In the genomic region with DNA sequence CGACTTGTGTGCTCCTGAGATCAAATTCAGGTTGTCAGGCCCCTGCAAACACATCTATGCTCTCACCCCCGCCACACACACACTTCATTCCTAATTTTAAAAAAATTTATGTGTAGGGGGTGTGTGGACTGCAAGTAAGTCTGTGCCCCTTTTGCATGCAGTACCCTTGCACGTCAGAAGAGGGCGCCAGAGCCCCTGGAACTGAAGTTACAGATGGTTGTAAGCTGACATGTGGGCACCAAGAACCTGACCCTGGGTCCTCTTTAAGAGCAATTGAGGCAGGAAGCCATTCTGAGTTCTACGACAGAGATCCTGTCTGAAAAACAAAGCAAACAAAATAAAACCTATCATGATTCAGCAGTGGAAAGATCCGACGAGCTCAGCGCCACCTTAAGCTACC, we compare ENCODE assay signal across 10 mouse cellular contexts. TPM values are rescaled to one million over a fixed set of nuclear protein-coding genes. Genes with fewer than 3 reads are reported as not detected.
DNase-seq lines count a peak whose midpoint lies in the region; ATAC-seq and TF ChIP-seq lines count a peak whose summit lies in the region.
"Had no signal": no experiment of that assay in that cellular context is flagged by ENCODE, and none has a peak within 500 bp of the region (broad histone marks: within the 10 kb centered on the region; RNA-seq: fewer than 3 reads in every experiment).

No protein-coding gene starts in this region.

- no peak for TF ChIP-seq POLR2A in kidney, adult 2 months (IDR thresholded peaks at IDR 0.05; ENCODE audit: low read depth, low read length)
- no peak for TF ChIP-seq POLR2A in CH12.LX (IDR thresholded peaks at IDR 0.05; ENCODE audit: low read depth, low read length)
- no peak for TF ChIP-seq POLR2A in cortical plate, adult 2 months (IDR thresholded peaks at IDR 0.05; ENCODE audit: extremely low read depth, insufficient read depth, low read length)

- no peak; the same call in none of the 2 replicates for TF ChIP-seq RAD21 in CH12.LX (IDR thresholded peaks at IDR 0.05; ENCODE audit: low read depth, low read length)

- TF ChIP-seq CTCF in kidney, adult 2 months (conservative IDR thresholded peaks at IDR 0.05; ENCODE audit: insufficient read depth, insufficient read length, low read depth, low read length): peak; percentile 58
- peak; percentile 45 to 47 for TF ChIP-seq CTCF in CH12.LX (conservative IDR thresholded peaks at IDR 0.05 in 1 of 2, IDR thresholded peaks at IDR 0.05 in 1 of 2; ENCODE audit: low read depth in 2 of 2, low read length in 2 of 2)
- peak; percentile 24; the same call in 1 of the 2 replicates for TF ChIP-seq CTCF in cortical plate, adult 2 months (IDR thresholded peaks at IDR 0.05; ENCODE audit: extremely low read depth, insufficient read depth, low read length)

- DNase-seq in kidney, adult 2 months: no peak
- no peak for DNase-seq in kidney, adult 18-20 months
- peak; percentile 23 for DNase-seq in 3T3-L1 (ENCODE audit: low read depth, low spot score)
- peak; percentile 7 for DNase-seq in CH12.LX (ENCODE audit: extremely low read depth)
- DNase-seq in adrenal gland, postnatal 10 days: no peak
- no peak for DNase-seq in hindbrain, embryonic 14.5 days (ENCODE audit: low spot score)
- DNase-seq: heart, adult 11 months had no signal

- dilution Hi-C loops in CH12.LX (cut with MboI; ENCODE audit: extremely low pct_ligation_motif_present, extremely low pct_unique_long_range_greater_than_20kb, low sequenced_read_pairs): no loop called here

- H3K4me2 ChIP-seq in CH12.LX (ENCODE audit: insufficient read depth, low read depth, poor library complexity, severe bottlenecking): no peak overlapping the region
- H3K4me2 ChIP-seq in hindbrain, embryonic 14.5 days (replicated peaks): no peak overlapping the region
- H3K4me2 ChIP-seq: liver, embryonic 15.5 days had no signal

- no peaks in the 10 kb centered on the region; the same call in 1 of the 2 replicates for H3K4me1 ChIP-seq in kidney, adult 2 months (ENCODE audit: control insufficient read depth, insufficient read depth, low read length)
- H3K4me1 ChIP-seq in CH12.LX (ENCODE audit: control insufficient read depth in 1 of 2, insufficient read depth in 2 of 2): no peaks in the 10 kb centered on the region
- H3K4me1 ChIP-seq in cortical plate, adult 2 months (ENCODE audit: control insufficient read depth, insufficient read depth, low read length): no peaks in the 10 kb centered on the region
- no peaks in the 10 kb centered on the region for H3K4me1 ChIP-seq in hindbrain, embryonic 14.5 days (replicated peaks; ENCODE audit: control insufficient read depth, insufficient read depth, low read length)
- H3K4me1 ChIP-seq: liver, embryonic 15.5 days had no signal

- H3K27ac ChIP-seq in kidney, adult 2 months (ENCODE audit: insufficient read depth, low read depth, low read length): no peak overlapping the region
- H3K27ac ChIP-seq in CH12.LX (ENCODE audit: insufficient read depth, low read depth): no peak overlapping the region
- H3K27ac ChIP-seq in cortical plate, adult 2 months (ENCODE audit: insufficient read depth, low read length): no peak overlapping the region
- H3K27ac ChIP-seq in hindbrain, embryonic 14.5 days: no peak overlapping the region
- H3K27ac ChIP-seq: liver, embryonic 15.5 days had no signal

- in situ Hi-C loops in CH12.LX (cut with MboI; ENCODE audit: low pct_ligation_motif_present, low pct_unique_long_range_greater_than_20kb, low sequenced_read_pairs): no loop called here

- ATAC-seq in inflammation-experienced regulatory T-cells, adult 6 months: no peak
- no peak for ATAC-seq in hindbrain, embryonic 14.5 days (ENCODE audit: low FRiP score)

- 79% methylated on average over 8 of the region's 8 CpGs for WGBS in kidney, adult 2 months
- 82% methylated on average over 8 of the region's 8 CpGs for WGBS in hindbrain, embryonic 14.5 days

- H3K4me3 ChIP-seq in kidney, adult 2 months (ENCODE audit: insufficient read depth, low read depth, low read length): no peak overlapping the region
- no peak overlapping the region for H3K4me3 ChIP-seq in CH12.LX (replicated peaks in 1 of 3; ENCODE audit: low read depth in 2 of 3, low read length in 2 of 3, poor library complexity in 1 of 3)
- H3K4me3 ChIP-seq in cortical plate, adult 2 months (ENCODE audit: insufficient read depth, low read length): no peak overlapping the region
- H3K4me3 ChIP-seq in hindbrain, embryonic 14.5 days (replicated peaks; ENCODE audit: low read length): no peak overlapping the region
- H3K4me3 ChIP-seq: liver, embryonic 15.5 days had no signal

- no peak for TF ChIP-seq EP300 in CH12.LX (IDR thresholded peaks at IDR 0.05; ENCODE audit: low read length)

- no peaks in the 10 kb centered on the region for H3K36me3 ChIP-seq in kidney, adult 2 months (ENCODE audit: control insufficient read depth, insufficient read depth, low read length)
- peaks cover 0 to 12% of the 10 kb centered on the region in 2 experiments for H3K36me3 ChIP-seq in CH12.LX (replicated peaks in 1 of 2; ENCODE audit: control insufficient read depth in 1 of 2, insufficient read depth in 1 of 2, low read length in 1 of 2)
- peaks cover 7% of the 10 kb centered on the region for H3K36me3 ChIP-seq in hindbrain, embryonic 14.5 days (replicated peaks; ENCODE audit: control insufficient read depth, insufficient read depth)

- H3K9ac ChIP-seq in CH12.LX (ENCODE audit: insufficient read depth, low read depth): no peak overlapping the region
- H3K9ac ChIP-seq in hindbrain, embryonic 14.5 days: no peak overlapping the region
- H3K9ac ChIP-seq: liver, embryonic 15.5 days had no signal

- no peaks in the 10 kb centered on the region for H3K27me3 ChIP-seq in kidney, adult 2 months (replicated peaks; ENCODE audit: control insufficient read depth, insufficient read depth, low read length)
- peaks cover 4% of the 10 kb centered on the region for H3K27me3 ChIP-seq in CH12.LX (replicated peaks)
- H3K27me3 ChIP-seq in hindbrain, embryonic 14.5 days (ENCODE audit: control insufficient read depth, insufficient read depth, low read length): no peaks in the 10 kb centered on the region

- H3K9me3 ChIP-seq in CH12.LX (replicated peaks; ENCODE audit: low read length): peaks cover 8% of the 10 kb centered on the region
- H3K9me3 ChIP-seq in hindbrain, embryonic 14.5 days (ENCODE audit: control insufficient read depth, low read length): peaks cover 6% of the 10 kb centered on the region; the same call in 1 of the 2 replicates

- H3K79me2 ChIP-seq in CH12.LX (replicated peaks; ENCODE audit: control insufficient read depth, extremely low read depth, insufficient read depth, poor library complexity, severe bottlenecking): no peaks in the 10 kb centered on the region

TF ChIP-seq in CH12.LX, 34 proteins besides CTCF, POLR2A, EP300 and RAD21:
- TF ChIP-seq KAT2A (IDR thresholded peaks at IDR 0.05; ENCODE audit: insufficient replicate concordance, low read length): no peak
- no peak for TF ChIP-seq ETS1 (conservative IDR thresholded peaks at IDR 0.05; ENCODE audit: low read depth, low read length)

RNA-seq across cellular contexts. Expression of gene Ctrb1, which starts 14.6 kb away (rescaled TPM):
- 0.17 and 0.29 TPM in 2 replicates for polyA plus RNA-seq in kidney, adult 2 months (2012; rRNA removed)
- not detected in 2 replicates for total RNA-seq in CH12.LX (2012; rRNA removed)
- not detected in 2 replicates for total RNA-seq in CH12.LX (2014; rRNA removed)
- polyA plus RNA-seq in CH12.LX (2012; ENCODE audit: insufficient read length, low read depth): not detected in 2 replicates
- polyA plus RNA-seq in cortical plate, adult 2 months (2012; rRNA removed): 0.25 TPM in 1 of 2 replicates, not detected in the other
- not detected for polyA plus RNA-seq in inflammation-experienced regulatory T-cells, adult 6 months (2017; shearing (Covaris generic))
- under 1 TPM in 1 of 2 experiments, not detected in 1; 0.42 TPM for total RNA-seq in adrenal gland, postnatal 10 days (2021)
- not detected in 2 replicates for polyA plus RNA-seq in hindbrain, embryonic 14.5 days (2014; fragmentation: Nextera tagmentation; extraction: Ambion mirVana)

RNA-seq across cellular contexts. Expression of gene Zfp1, which starts 33.0 kb away (rescaled TPM):
- polyA plus RNA-seq in kidney, adult 2 months (2012; rRNA removed): 6.6 and 7.5 TPM in 2 replicates
- total RNA-seq in CH12.LX (2012; rRNA removed): 8.0 and 9.2 TPM in 2 replicates
- 14.9 and 16.7 TPM in 2 replicates for total RNA-seq in CH12.LX (2014; rRNA removed)
- 14.5 and 15.4 TPM in 2 replicates for polyA plus RNA-seq in CH12.LX (2012; ENCODE audit: insufficient read length, low read depth)
- polyA plus RNA-seq in cortical plate, adult 2 months (2012; rRNA removed): 27.0 and 28.7 TPM in 2 replicates
- 10 to 100 TPM; 15.6 to 46.2 (median 33.0) TPM for polyA plus RNA-seq in inflammation-experienced regulatory T-cells, adult 6 months (2017; shearing (Covaris generic))
- total RNA-seq in adrenal gland, postnatal 10 days (2021): 10 to 100 TPM in 1 of 2 experiments, 1 to 10 TPM in 1; 9.0 to 12.1 TPM
- 27.5 and 28.3 TPM in 2 replicates for polyA plus RNA-seq in hindbrain, embryonic 14.5 days (2014; fragmentation: Nextera tagmentation; extraction: Ambion mirVana)

RNA-seq across cellular contexts. Expression of gene Ldhd, which starts 46.1 kb away (rescaled TPM):
- polyA plus RNA-seq in kidney, adult 2 months (2012; rRNA removed): 336 and 441 TPM in 2 replicates
- total RNA-seq in CH12.LX (2012; rRNA removed): 0.08 TPM in 1 of 2 replicates, not detected in the other
- total RNA-seq in CH12.LX (2014; rRNA removed): not detected in 2 replicates
- polyA plus RNA-seq in CH12.LX (2012; ENCODE audit: insufficient read length, low read depth): not detected in 2 replicates
- 21.2 and 21.6 TPM in 2 replicates for polyA plus RNA-seq in cortical plate, adult 2 months (2012; rRNA removed)
- 1 to 10 TPM in 1 of 3 experiments, under 1 TPM in 2; 0.36 to 1.2 (median 0.95) TPM for polyA plus RNA-seq in inflammation-experienced regulatory T-cells, adult 6 months (2017; shearing (Covaris generic))
- total RNA-seq in adrenal gland, postnatal 10 days (2021): 10 to 100 TPM; 20.4 to 23.4 TPM
- 0.56 and 0.60 TPM in 2 replicates for polyA plus RNA-seq in hindbrain, embryonic 14.5 days (2014; fragmentation: Nextera tagmentation; extraction: Ambion mirVana)

Comparison
In these comparisons a context has a peak if more than half of its experiments do, and no peak if none do; other contexts are left out.
1. DNase-seq: peak in 3T3-L1 (single experiment) and CH12.LX (single experiment); none in kidney, adult 2 months (single experiment), kidney, adult 18-20 months (single experiment), adrenal gland, postnatal 10 days (single experiment) and hindbrain, embryonic 14.5 days (single experiment).
2. RNA of gene Ldhd, which starts 46.1 kb away (polyA plus RNA-seq): 336 to 441 TPM in kidney, adult 2 months; 21.2 to 21.6 TPM in cortical plate, adult 2 months, 0.36 to 1.2 TPM in inflammation-experienced regulatory T-cells, adult 6 months, 0.56 to 0.60 TPM in hindbrain, embryonic 14.5 days and not detected in CH12.LX; every median in the first group is over 10 times any median in the second.
3. Peak in every context shown above with its lines, with median percentiles within 50 percentile points of each other: CTCF ChIP-seq.